Mouse (Mus musculus): Measurements from ENCODE around the gene Cttn. TPM values are rescaled to one million over a fixed set of nuclear protein-coding genes. Genes with fewer than 3 reads are reported as not detected.
A peak's percentile ranks its signal among the peaks of the same experiment; 100 is the strongest.

Cttn gene
- polyA plus RNA-seq, 1 experiment from 2014 or later: 208 TPM

DNA sequence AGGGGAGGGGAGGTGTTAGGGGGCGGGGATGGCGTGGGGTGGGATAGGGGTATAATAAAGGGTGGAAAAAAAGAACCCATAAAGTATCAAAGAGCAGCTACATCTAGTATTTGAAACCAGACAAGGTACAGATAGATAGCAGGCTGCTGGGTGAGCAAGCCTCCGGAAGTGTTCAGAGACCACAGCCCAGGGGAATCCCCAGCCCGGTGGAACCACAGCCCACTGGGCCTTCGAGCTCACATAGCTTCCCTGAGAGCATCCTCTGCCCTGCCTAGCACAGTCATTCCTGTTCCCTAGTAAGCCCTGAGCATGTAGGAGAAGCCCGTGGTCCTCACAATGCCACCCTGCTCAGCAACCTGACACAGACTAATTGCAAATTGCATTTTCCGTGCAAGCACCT is 26.0 kb downstream of the Cttn start:
- Histone ChIP-seq H3K27me3 (no peaks in the 10 kb centered on the region), H3K4me1 (no peaks in the 10 kb centered on the region), H3K27ac (replicated peaks) (no peak overlapping the region), H3K4me3 (no peak overlapping the region), H3K9ac (replicated peaks) (no peak overlapping the region), H3K4me2 (replicated peaks) (no peak overlapping the region), H3K36me3 (peaks cover 91% of the 10 kb centered on the region), H3K9me3 (no peaks in the 10 kb centered on the region)
- WGBS: 92% methylated on average over 7 of the region's 7 CpGs
- ATAC-seq (ENCODE audit: low FRiP score, low read depth): no peak

DNA sequence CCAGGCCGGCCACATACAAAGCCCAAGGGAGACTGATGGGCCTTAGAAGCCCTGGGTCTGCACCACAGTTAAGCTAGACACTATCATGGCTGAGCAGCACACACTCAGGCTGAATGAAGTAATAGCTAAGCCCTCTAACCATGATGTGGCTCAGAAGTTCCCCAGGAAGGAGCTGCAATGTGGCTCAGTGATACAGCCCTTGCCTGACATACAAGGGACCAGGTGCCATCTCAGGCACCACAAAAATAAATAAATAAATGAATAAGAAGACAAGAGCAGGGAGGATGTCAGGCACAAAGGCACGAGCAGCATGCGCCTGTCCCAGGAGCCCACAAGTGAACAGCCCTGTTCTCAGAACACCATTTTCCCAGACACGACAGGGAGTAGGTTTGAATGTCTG is 28.8 kb downstream of the Cttn start:
- no peak overlapping the region for H3K9ac ChIP-seq (replicated peaks)
- H3K4me3 ChIP-seq: no peak overlapping the region
- WGBS: 95% methylated on average over 4 of the region's 4 CpGs
- H3K4me1 ChIP-seq: no peaks in the 10 kb centered on the region
- H3K27ac ChIP-seq (replicated peaks): no peak overlapping the region
- peaks cover 92% of the 10 kb centered on the region for H3K36me3 ChIP-seq
- ATAC-seq (ENCODE audit: low FRiP score, low read depth): no peak
- no peaks in the 10 kb centered on the region for H3K27me3 ChIP-seq
- H3K4me2 ChIP-seq (replicated peaks): no peak overlapping the region
- no peaks in the 10 kb centered on the region for H3K9me3 ChIP-seq

DNA sequence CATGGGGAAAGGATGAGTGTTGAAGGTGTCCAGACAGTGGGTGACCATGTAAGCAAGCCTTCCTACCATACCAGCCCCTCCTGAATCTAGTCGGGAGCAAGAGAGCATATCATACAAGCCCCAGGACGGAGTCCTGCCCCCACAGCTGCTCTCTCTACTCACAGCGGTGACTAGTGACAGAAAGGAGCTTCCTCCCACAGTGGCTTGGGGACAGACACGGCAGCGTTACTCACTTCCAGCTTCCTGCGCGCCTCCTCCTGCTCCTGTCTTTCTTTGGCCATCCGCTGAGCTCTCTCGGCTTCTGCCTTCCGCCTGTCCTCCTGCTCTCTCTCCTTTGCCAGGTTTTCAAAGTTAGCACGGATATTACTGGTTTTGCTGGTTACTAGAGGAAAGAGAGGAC is 29.3 kb downstream of the Cttn start:
- no peak overlapping the region for H3K4me3 ChIP-seq
- 91% methylated on average over 11 of the region's 11 CpGs for WGBS
- no peak overlapping the region for H3K9ac ChIP-seq (replicated peaks)
- ATAC-seq (ENCODE audit: low FRiP score, low read depth): no peak
- H3K4me2 ChIP-seq (replicated peaks): no peak overlapping the region
- no peaks in the 10 kb centered on the region for H3K9me3 ChIP-seq
- no peaks in the 10 kb centered on the region for H3K27me3 ChIP-seq
- no peaks in the 10 kb centered on the region for H3K4me1 ChIP-seq
- peaks cover 92% of the 10 kb centered on the region for H3K36me3 ChIP-seq
- no peak overlapping the region for H3K27ac ChIP-seq (replicated peaks)

- no peak overlapping the region for H3K4me2 ChIP-seq (replicated peaks)
- peaks cover 77% of the 10 kb centered on the region for H3K36me3 ChIP-seq
- no peaks in the 10 kb centered on the region for H3K9me3 ChIP-seq
- H3K27ac ChIP-seq (replicated peaks): no peak overlapping the region
- no peak overlapping the region for H3K9ac ChIP-seq (replicated peaks)
- 98% methylated on average over 7 of the region's 7 CpGs for WGBS
- no peak for ATAC-seq (ENCODE audit: low FRiP score, low read depth)
- no peaks in the 10 kb centered on the region for H3K27me3 ChIP-seq
- no peaks in the 10 kb centered on the region for H3K4me1 ChIP-seq
- no peak overlapping the region for H3K4me3 ChIP-seq
Measured at GRCm38 (mm10) chr7:144438811-144439210, 32.0 kb downstream of the Cttn start.

GRCm38 (mm10) chr7:144432920-144433319 is 37.9 kb downstream of the Cttn start:
- no peak overlapping the region for H3K4me3 ChIP-seq
- no peak overlapping the region for H3K4me2 ChIP-seq (replicated peaks)
- 83% methylated on average over 2 of the region's 2 CpGs for WGBS
- ATAC-seq (ENCODE audit: low FRiP score, low read depth): no peak
- no peak overlapping the region for H3K27ac ChIP-seq (replicated peaks)
- peaks cover 26% of the 10 kb centered on the region for H3K36me3 ChIP-seq
- no peaks in the 10 kb centered on the region for H3K4me1 ChIP-seq
- H3K9ac ChIP-seq (replicated peaks): no peak overlapping the region
- H3K27me3 ChIP-seq: no peaks in the 10 kb centered on the region
- no peaks in the 10 kb centered on the region for H3K9me3 ChIP-seq

GRCm38 (mm10) chr7:144427460-144427859 is 43.3 kb downstream of the Cttn start:
- ATAC-seq (ENCODE audit: low FRiP score, low read depth): no peak
- H3K36me3 ChIP-seq: no peaks in the 10 kb centered on the region; the same call in 1 of the 2 replicates
- WGBS: 71% methylated on average over 3 of the region's 3 CpGs

GRCm38 (mm10) chr7:144426594-144426993 is 44.2 kb downstream of the Cttn start:
- 83% methylated on average over 3 of the region's 3 CpGs for WGBS
- ATAC-seq (ENCODE audit: low FRiP score, low read depth): no peak
- Histone ChIP-seq H3K27ac (replicated peaks) (no peak overlapping the region), H3K9ac (replicated peaks) (no peak overlapping the region), H3K36me3 (no peaks in the 10 kb centered on the region; the same call in 1 of the 2 replicates), H3K4me3 (no peak overlapping the region), H3K4me2 (replicated peaks) (no peak overlapping the region), H3K4me1 (no peaks in the 10 kb centered on the region), H3K9me3 (no peaks in the 10 kb centered on the region), H3K27me3 (peaks cover 9% of the 10 kb centered on the region)

More at GRCm38 (mm10) chr7:144427460-144427859, 43.3 kb downstream of the Cttn start:
- Histone ChIP-seq H3K4me1 (no peaks in the 10 kb centered on the region), H3K27me3 (peaks cover 5% of the 10 kb centered on the region), H3K9ac (replicated peaks) (no peak overlapping the region), H3K27ac (replicated peaks) (no peak overlapping the region), H3K4me3 (no peak overlapping the region), H3K9me3 (no peaks in the 10 kb centered on the region), H3K4me2 (replicated peaks) (no peak overlapping the region)

DNA sequence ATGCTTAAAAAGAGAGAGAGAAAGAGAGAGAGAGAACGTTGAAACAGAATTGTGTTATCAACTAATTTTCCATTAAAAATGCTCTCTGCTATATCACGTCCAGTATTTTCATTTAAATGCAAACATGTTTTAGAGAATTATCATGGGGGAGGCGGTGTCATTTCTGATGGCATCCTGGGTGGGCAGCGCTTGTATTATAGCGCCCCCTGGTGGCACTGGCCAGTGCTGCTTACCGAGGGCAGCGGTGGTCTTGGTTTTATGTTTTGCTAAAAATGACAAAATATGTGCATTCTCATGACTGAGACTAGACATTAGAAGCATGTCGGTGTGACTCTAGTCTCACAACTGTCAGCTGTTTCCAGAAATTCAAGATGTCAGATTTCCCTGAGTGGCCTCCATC is 44.9 kb downstream of the Cttn start:
- Histone ChIP-seq H3K4me3 (no peak overlapping the region), H3K9me3 (no peaks in the 10 kb centered on the region), H3K9ac (replicated peaks) (no peak overlapping the region), H3K36me3 (no peaks in the 10 kb centered on the region; the same call in 1 of the 2 replicates), H3K27ac (replicated peaks) (no peak overlapping the region), H3K4me2 (replicated peaks) (no peak overlapping the region), H3K27me3 (peaks cover 9% of the 10 kb centered on the region), H3K4me1 (no peaks in the 10 kb centered on the region)
- no peak for ATAC-seq (ENCODE audit: low FRiP score, low read depth)
- WGBS: 9% methylated on average over 8 of the region's 8 CpGs

DNA sequence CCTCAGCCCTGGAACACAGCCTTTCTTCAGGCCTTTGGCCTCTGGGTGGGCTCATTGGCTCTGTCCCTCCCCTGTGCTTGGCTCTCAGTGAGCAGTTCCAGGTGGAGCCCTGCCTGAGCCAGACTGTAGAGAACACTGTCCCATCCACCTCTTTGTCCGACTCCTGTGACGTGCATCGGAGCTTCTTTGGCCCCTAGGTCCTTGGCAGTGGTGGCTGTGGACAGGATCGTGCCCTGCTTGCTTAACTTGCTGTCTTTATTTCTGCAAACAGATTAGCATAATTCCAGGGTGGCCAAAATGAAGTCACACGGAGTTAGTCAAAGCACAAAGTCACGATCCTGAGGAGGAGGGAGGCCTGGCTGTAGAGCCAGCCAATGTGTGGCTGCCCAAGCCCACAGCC is 49.3 kb downstream of the Cttn start:
- 54% methylated on average over 6 of the region's 6 CpGs for WGBS
- ATAC-seq (ENCODE audit: low FRiP score, low read depth): no peak
- Histone ChIP-seq H3K9me3 (no peaks in the 10 kb centered on the region), H3K27ac (replicated peaks) (no peak overlapping the region), H3K4me1 (peaks cover 36% of the 10 kb centered on the region), H3K4me2 (replicated peaks) (no peak overlapping the region), H3K9ac (replicated peaks) (no peak overlapping the region), H3K36me3 (no peaks in the 10 kb centered on the region), H3K27me3 (peaks cover 6% of the 10 kb centered on the region), H3K4me3 (no peak overlapping the region)

DNA sequence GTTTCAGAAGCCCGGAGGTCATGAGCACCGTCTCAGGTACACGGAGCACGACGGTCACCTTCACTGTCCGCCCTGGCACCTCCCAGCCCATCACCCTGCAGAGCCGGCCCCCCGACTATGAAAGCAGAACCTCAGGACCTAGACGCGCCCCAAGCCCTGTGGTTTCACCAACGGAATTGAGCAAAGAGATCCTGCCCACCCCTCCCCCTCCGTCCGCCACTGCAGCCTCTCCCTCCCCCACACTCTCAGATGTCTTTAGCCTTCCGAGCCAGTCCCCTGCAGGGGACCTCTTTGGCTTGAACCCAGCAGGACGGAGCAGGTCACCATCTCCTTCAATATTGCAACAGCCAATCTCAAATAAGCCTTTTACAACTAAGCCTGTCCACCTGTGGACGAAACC is 50.3 kb downstream of the Cttn start:
- ATAC-seq (ENCODE audit: low FRiP score, low read depth): no peak
- H3K9ac ChIP-seq (replicated peaks): no peak overlapping the region; the same call in 1 of the 2 replicates
- whole genome bisulfite sequencing: 25% methylated on average over 16 of the region's 16 CpGs
- no peaks in the 10 kb centered on the region for H3K36me3 ChIP-seq
- peaks cover 3% of the 10 kb centered on the region; the same call in 1 of the 2 replicates for H3K27me3 ChIP-seq
- H3K27ac ChIP-seq (replicated peaks): no peak overlapping the region
- peaks cover 36% of the 10 kb centered on the region for H3K4me1 ChIP-seq
- no peak overlapping the region for H3K4me2 ChIP-seq (replicated peaks)
- H3K4me3 ChIP-seq: no peak overlapping the region
- H3K9me3 ChIP-seq: no peaks in the 10 kb centered on the region

GRCm38 (mm10) chr7:144417644-144418343 is 53.0 kb downstream of the Cttn start:
- Histone ChIP-seq H3K9ac (replicated peaks) (no peak overlapping the region), H3K27me3 (peaks cover 3% of the 10 kb centered on the region; the same call in 1 of the 2 replicates), H3K36me3 (no peaks in the 10 kb centered on the region), H3K4me2 (replicated peaks) (no peak overlapping the region; the same call in 1 of the 2 replicates), H3K4me1 (peaks cover 36% of the 10 kb centered on the region), H3K9me3 (no peaks in the 10 kb centered on the region), H3K4me3 (no peak overlapping the region), H3K27ac (replicated peaks) (peak overlapping the region; percentile 69)
- peak; percentile 78 for ATAC-seq (ENCODE audit: low FRiP score, low read depth)
- 41% methylated on average over 16 of the region's 16 CpGs for WGBS

- no peaks in the 10 kb centered on the region for H3K9me3 ChIP-seq
- H3K36me3 ChIP-seq: no peaks in the 10 kb centered on the region
- 73% methylated on average over 2 of the region's 2 CpGs for WGBS
- no peak overlapping the region; the same call in 1 of the 2 replicates for H3K4me2 ChIP-seq (replicated peaks)
- H3K27ac ChIP-seq (replicated peaks): peak overlapping the region; percentile 69
- peaks cover 3% of the 10 kb centered on the region; the same call in 1 of the 2 replicates for H3K27me3 ChIP-seq
- peaks cover 36% of the 10 kb centered on the region for H3K4me1 ChIP-seq
- no peak overlapping the region for H3K9ac ChIP-seq (replicated peaks)
- no peak for ATAC-seq (ENCODE audit: low FRiP score, low read depth)
- no peak overlapping the region for H3K4me3 ChIP-seq
Measured at GRCm38 (mm10) chr7:144417234-144417633, 53.6 kb downstream of the Cttn start.

All from midbrain, embryonic 12.5 days (tissue).